Mouse (Mus musculus) hindbrain, embryonic 12.5 days (tissue): ENCODE results near the gene Sqstm1. TPM values are rescaled to one million over a fixed set of nuclear protein-coding genes. Genes with fewer than 3 reads are reported as not detected.

Experiments
- ATAC-seq: fragments of 200-750 bp; cut with Nextera tagmentation; 2 replicates; pipeline ENCODE4 v1.8.0; 2017; ENCODE audit warnings: moderate TSS enrichment; ENCODE audit not compliant: low FRiP score
- H3K27ac ChIP-seq: fragments of 300-500 bp; sonication (generic); 2 replicates; pipeline ENCODE4 v1.5.1; 2016; ENCODE audit warnings: mild to moderate bottlenecking
- H3K27me3 ChIP-seq: fragments of 300-500 bp; sonication (generic); 2 replicates; pipeline ENCODE4 v1.6.1; 2016; ENCODE audit warnings: mild to moderate bottlenecking
- H3K36me3 ChIP-seq: fragments of 300-500 bp; sonication (generic); 2 replicates; pipeline ENCODE4 v1.6.1; 2016; ENCODE audit warnings: mild to moderate bottlenecking
- H3K4me1 ChIP-seq: fragments of 300-500 bp; sonication (generic); 2 replicates; pipeline ENCODE4 v1.6.1; 2016
- H3K4me2 ChIP-seq: fragments of 300-500 bp; sonication (generic); replicated peaks from 2 replicates; pipeline ENCODE4 v1.6.1; 2016; ENCODE audit warnings: mild to moderate bottlenecking
- H3K4me3 ChIP-seq: fragments of 300-500 bp; sonication (generic); 2 replicates; pipeline ENCODE4 v1.5.1; 2016; ENCODE audit warnings: mild to moderate bottlenecking
- H3K9ac ChIP-seq: fragments of 300-500 bp; sonication (generic); 2 replicates; pipeline ENCODE4 v1.6.1; 2016; ENCODE audit warnings: mild to moderate bottlenecking, moderate library complexity
- H3K9me3 ChIP-seq: fragments of 300-500 bp; sonication (generic); replicated peaks from 2 replicates; pipeline ENCODE4 v1.6.1; 2016; ENCODE audit warnings: mild to moderate bottlenecking
- WGBS: fragments of 180-500 bp; shearing (Covaris S2); methylation state at CpG from one replicate; pipeline ENCODE4 v1.1.7; 2016; 5-methylcytosine and 5-hydroxymethylcytosine counted together
- polyA plus RNA-seq: library from polyadenylated mRNA; unstranded; fragments of >200 nt; fragmentation: Nextera tagmentation; extraction: Ambion mirVana; gene quantifications from 2 replicates; pipeline ENCODE4 v1.2.1, GENCODE M21; 2016

Sqstm1 gene
- polyA plus RNA-seq, 1 experiment from 2014 or later, result 231 TPM

GRCm38 (mm10) chr11:50198916-50199315 lies 11.7 kb downstream of the Sqstm1 start:
- no peaks in the 10 kb centered on the region for H3K4me1 ChIP-seq
- WGBS, result 95% methylated on average over 2 of the region's 2 CpGs
- H3K9ac ChIP-seq, result no peak overlapping the region
- no peak for ATAC-seq
- no peaks in the 10 kb centered on the region for H3K9me3 ChIP-seq
- peaks cover 69% of the 10 kb centered on the region for H3K36me3 ChIP-seq
- no peak overlapping the region for H3K4me3 ChIP-seq
- H3K4me2 ChIP-seq, result no peak overlapping the region
- H3K27ac ChIP-seq, result no peak overlapping the region
- H3K27me3 ChIP-seq, result no peaks in the 10 kb centered on the region

GRCm38 (mm10) chr11:50198219-50198846 lies 12.3 kb downstream of the Sqstm1 start:
- Histone ChIP-seq H3K4me3 (no peak overlapping the region), H3K4me2 (no peak overlapping the region), H3K9me3 (no peaks in the 10 kb centered on the region), H3K9ac (no peak overlapping the region), H3K27ac (no peak overlapping the region), H3K27me3 (no peaks in the 10 kb centered on the region), H3K4me1 (no peaks in the 10 kb centered on the region), H3K36me3 (peaks cover 65% of the 10 kb centered on the region)
- WGBS, result 93% methylated on average over 4 of the region's 5 CpGs
- no peak for ATAC-seq

- no peak overlapping the region for H3K27ac ChIP-seq
- no peak overlapping the region for H3K4me2 ChIP-seq
- peaks cover 57% of the 10 kb centered on the region for H3K36me3 ChIP-seq
- H3K9ac ChIP-seq, result no peak overlapping the region
- WGBS, result 95% methylated on average over 4 of the region's 4 CpGs
- H3K4me1 ChIP-seq, result no peaks in the 10 kb centered on the region
- ATAC-seq, result no peak
- H3K4me3 ChIP-seq, result no peak overlapping the region
- no peaks in the 10 kb centered on the region for H3K9me3 ChIP-seq
- no peaks in the 10 kb centered on the region for H3K27me3 ChIP-seq
These were observed 13.1 kb downstream of the Sqstm1 start for GRCm38 (mm10) chr11:50197500-50197899.

- Histone ChIP-seq H3K27me3 (no peaks in the 10 kb centered on the region), H3K9me3 (no peaks in the 10 kb centered on the region), H3K9ac (no peak overlapping the region), H3K36me3 (peaks cover 30% of the 10 kb centered on the region), H3K4me1 (no peaks in the 10 kb centered on the region), H3K4me2 (no peak overlapping the region), H3K27ac (no peak overlapping the region), H3K4me3 (no peak overlapping the region)
- no peak for ATAC-seq
- 83% methylated on average over 4 of the region's 4 CpGs for WGBS
These were observed 15.8 kb downstream of the Sqstm1 start for GRCm38 (mm10) chr11:50194793-50195192.

GRCm38 (mm10) chr11:50194070-50194469 lies 16.6 kb downstream of the Sqstm1 start:
- Histone ChIP-seq H3K9ac (no peak overlapping the region), H3K27me3 (no peaks in the 10 kb centered on the region), H3K36me3 (peaks cover 22% of the 10 kb centered on the region), H3K4me1 (no peaks in the 10 kb centered on the region), H3K27ac (no peak overlapping the region), H3K4me3 (no peak overlapping the region), H3K4me2 (no peak overlapping the region), H3K9me3 (no peaks in the 10 kb centered on the region)
- 82% methylated on average over 7 of the region's 7 CpGs for WGBS
- ATAC-seq, result no peak

- H3K9ac ChIP-seq, result no peak overlapping the region
- no peaks in the 10 kb centered on the region for H3K9me3 ChIP-seq
- no peaks in the 10 kb centered on the region for H3K27me3 ChIP-seq
- no peak for ATAC-seq
- H3K4me1 ChIP-seq, result no peaks in the 10 kb centered on the region
- no peak overlapping the region for H3K27ac ChIP-seq
- peaks cover 15% of the 10 kb centered on the region for H3K36me3 ChIP-seq
- no peak overlapping the region for H3K4me3 ChIP-seq
- WGBS, result 90% methylated on average over 3 of the region's 3 CpGs
- no peak overlapping the region for H3K4me2 ChIP-seq
These were observed 18.3 kb downstream of the Sqstm1 start for GRCm38 (mm10) chr11:50192278-50192677.

- no peak for ATAC-seq
- H3K4me2 ChIP-seq, result no peak overlapping the region
- H3K36me3 ChIP-seq, result 0 out of 2 replicates have a peak, but pooled peaks cover 18% of the 10 kb centered on the region
- H3K4me1 ChIP-seq, result no peaks in the 10 kb centered on the region
- no peak overlapping the region for H3K27ac ChIP-seq
- no peak overlapping the region for H3K9ac ChIP-seq
- H3K4me3 ChIP-seq, result no peak overlapping the region
- no peaks in the 10 kb centered on the region for H3K9me3 ChIP-seq
- no peaks in the 10 kb centered on the region for H3K27me3 ChIP-seq
- 90% methylated on average over 4 of the region's 4 CpGs for WGBS
These were observed 20.3 kb downstream of the Sqstm1 start for GRCm38 (mm10) chr11:50190362-50190761.

GRCm38 (mm10) chr11:50188682-50189081 lies 21.9 kb downstream of the Sqstm1 start:
- no peak overlapping the region for H3K4me3 ChIP-seq
- no peak overlapping the region for H3K27ac ChIP-seq
- no peak overlapping the region for H3K9ac ChIP-seq
- H3K4me2 ChIP-seq, result no peak overlapping the region
- H3K36me3 ChIP-seq, result 0 out of 2 replicates have a peak, but pooled peaks cover 14% of the 10 kb centered on the region
- WGBS, result 84% methylated on average over 7 of the region's 7 CpGs
- ATAC-seq, result no peak
- H3K27me3 ChIP-seq, result no peaks in the 10 kb centered on the region
- H3K9me3 ChIP-seq, result no peaks in the 10 kb centered on the region
- H3K4me1 ChIP-seq, result no peaks in the 10 kb centered on the region

- no peaks in the 10 kb centered on the region for H3K9me3 ChIP-seq
- no peak overlapping the region for H3K9ac ChIP-seq
- H3K4me2 ChIP-seq, result no peak overlapping the region
- H3K27ac ChIP-seq, result no peak overlapping the region
- WGBS, result 75% methylated on average over 3 of the region's 3 CpGs
- peaks cover 28% of the 10 kb centered on the region; the same call in 1 of the 2 replicates for H3K36me3 ChIP-seq
- ATAC-seq, result no peak
- H3K27me3 ChIP-seq, result no peaks in the 10 kb centered on the region
- H3K4me1 ChIP-seq, result no peaks in the 10 kb centered on the region
- H3K4me3 ChIP-seq, result no peak overlapping the region
These were observed 25.8 kb downstream of the Sqstm1 start for GRCm38 (mm10) chr11:50184788-50185187.

- Histone ChIP-seq H3K27ac (no peak overlapping the region), H3K9me3 (no peaks in the 10 kb centered on the region), H3K27me3 (no peaks in the 10 kb centered on the region), H3K4me1 (no peaks in the 10 kb centered on the region), H3K4me2 (no peak overlapping the region), H3K9ac (no peak overlapping the region), H3K4me3 (no peak overlapping the region), H3K36me3 (peaks cover 32% of the 10 kb centered on the region)
- 95% methylated on average over 4 of the region's 4 CpGs for WGBS
- no peak for ATAC-seq
These were observed 27.9 kb downstream of the Sqstm1 start for GRCm38 (mm10) chr11:50182702-50183101.

- WGBS, result 85% methylated on average over 6 of the region's 6 CpGs
- Histone ChIP-seq H3K4me1 (peaks cover 5% of the 10 kb centered on the region; the same call in 1 of the 2 replicates), H3K4me3 (no peak overlapping the region), H3K36me3 (peaks cover 32% of the 10 kb centered on the region), H3K9ac (no peak overlapping the region), H3K4me2 (no peak overlapping the region), H3K27me3 (no peaks in the 10 kb centered on the region), H3K27ac (no peak overlapping the region), H3K9me3 (no peaks in the 10 kb centered on the region)
- ATAC-seq, result no peak
These were observed 30.0 kb downstream of the Sqstm1 start for GRCm38 (mm10) chr11:50180478-50181231.

GRCm38 (mm10) chr11:50178532-50179488 lies 31.8 kb downstream of the Sqstm1 start:
- H3K9ac ChIP-seq, result no peak overlapping the region
- H3K36me3 ChIP-seq, result peaks cover 32% of the 10 kb centered on the region
- H3K9me3 ChIP-seq, result no peaks in the 10 kb centered on the region
- 75% methylated on average over 5 of the region's 5 CpGs for WGBS
- no peak overlapping the region for H3K27ac ChIP-seq
- no peak overlapping the region for H3K4me2 ChIP-seq
- H3K27me3 ChIP-seq, result no peaks in the 10 kb centered on the region
- ATAC-seq, result no peak
- H3K4me1 ChIP-seq, result peaks cover 10% of the 10 kb centered on the region; the same call in 1 of the 2 replicates
- no peak overlapping the region for H3K4me3 ChIP-seq
